In genomic region chr15:73908246-73908645, GRCm38 (mm10) we compare ENCODE assay signal across 30 mouse cellular contexts.
"Had no signal": no experiment of that assay in that cellular context is flagged by ENCODE, and none has a peak within 500 bp of the region (broad histone marks: within the 10 kb centered on the region; RNA-seq: fewer than 3 reads in every experiment).

No protein-coding gene starts in this region.

- H3K27me3 ChIP-seq: limb, embryonic 13.5 days; limb, embryonic 15.5 days; liver, embryonic 12.5 days; liver, embryonic 13.5 days; liver, embryonic 15.5 days; lung, embryonic 15.5 days; midbrain, embryonic 13.5 days; midbrain, embryonic 15.5 days had no signal

- H3K9me3 ChIP-seq: limb, embryonic 10.5 days; limb, embryonic 12.5 days; limb, embryonic 13.5 days; limb, embryonic 15.5 days; liver, embryonic 12.5 days; liver, embryonic 13.5 days; liver, embryonic 15.5 days; lung, embryonic 15.5 days; midbrain, embryonic 10.5 days; midbrain, embryonic 12.5 days; midbrain, embryonic 13.5 days; midbrain, embryonic 15.5 days had no signal

- H3K9ac ChIP-seq: limb, embryonic 12.5 days; limb, embryonic 13.5 days; limb, embryonic 15.5 days; liver, embryonic 12.5 days; liver, embryonic 13.5 days; liver, embryonic 14.5 days; liver, embryonic 15.5 days; liver, postnatal 0 days; lung, embryonic 14.5 days; lung, embryonic 15.5 days; midbrain, embryonic 12.5 days; midbrain, embryonic 13.5 days; midbrain, embryonic 15.5 days had no signal

- ATAC-seq: liver, embryonic 12.5 days; liver, postnatal 0 days; lung, postnatal 0 days; midbrain, embryonic 13.5 days; midbrain, embryonic 15.5 days; midbrain, embryonic 16.5 days had no signal

- H3K4me2 ChIP-seq: limb, embryonic 12.5 days; limb, embryonic 13.5 days; limb, embryonic 15.5 days; liver, embryonic 11.5 days; liver, embryonic 12.5 days; liver, embryonic 13.5 days; liver, embryonic 15.5 days; lung, embryonic 14.5 days; lung, embryonic 15.5 days; midbrain, embryonic 11.5 days; midbrain, embryonic 12.5 days; midbrain, embryonic 13.5 days; midbrain, embryonic 15.5 days had no signal

- DNase-seq: liver; liver, embryonic 13.5 days; liver, postnatal 0 days; lung, adult 18-20 months; lung, adult 2 months; lung, embryonic 14.5 days; lung, postnatal 10 days; lung, postnatal 14 days; lung, postnatal 36 days; lung, postnatal 4 days; midbrain, embryonic 14.5 days had no signal

- H3K27ac ChIP-seq: limb, embryonic 10.5 days; limb, embryonic 12.5 days; limb, embryonic 13.5 days; limb, embryonic 15.5 days; liver, embryonic 12.5 days; liver, embryonic 13.5 days; liver, embryonic 14.5 days; liver, embryonic 15.5 days; lung, embryonic 15.5 days; macrophage; midbrain, embryonic 10.5 days; midbrain, embryonic 12.5 days; midbrain, embryonic 13.5 days; midbrain, embryonic 15.5 days had no signal

- H3K36me3 ChIP-seq: limb, embryonic 10.5 days; limb, embryonic 12.5 days; limb, embryonic 13.5 days; limb, embryonic 15.5 days; liver, embryonic 12.5 days; liver, embryonic 13.5 days; liver, embryonic 15.5 days; lung, embryonic 15.5 days; midbrain, embryonic 10.5 days; midbrain, embryonic 12.5 days; midbrain, embryonic 13.5 days; midbrain, embryonic 15.5 days had no signal

- H3K4me3 ChIP-seq: limb, embryonic 10.5 days; limb, embryonic 12.5 days; limb, embryonic 13.5 days; limb, embryonic 15.5 days; liver, embryonic 12.5 days; liver, embryonic 13.5 days; liver, embryonic 15.5 days; lung, embryonic 15.5 days; megakaryocyte, embryonic 14.5 days; midbrain, embryonic 10.5 days; midbrain, embryonic 12.5 days; midbrain, embryonic 13.5 days; midbrain, embryonic 15.5 days; myocyte had no signal

- H3K4me1 ChIP-seq: limb, embryonic 10.5 days; limb, embryonic 12.5 days; limb, embryonic 13.5 days; limb, embryonic 15.5 days; liver, embryonic 12.5 days; liver, embryonic 13.5 days; liver, embryonic 15.5 days; lung, embryonic 15.5 days; megakaryocyte, embryonic 14.5 days; midbrain, embryonic 10.5 days; midbrain, embryonic 12.5 days; midbrain, embryonic 13.5 days; midbrain, embryonic 15.5 days had no signal
